Mouse (Mus musculus): ENCODE data around the gene Paf1.

The Paf1 gene

GRCm38 (mm10) chr7:28370977-28371513, 21.7 kb upstream of the Paf1 start:
- no peak for DNase-seq (ENCODE audit: low read depth, low spot score)

GRCm38 (mm10) chr7:28371514-28371989, 21.2 kb upstream of the Paf1 start:
- peak; percentile 21 for DNase-seq (ENCODE audit: low read depth, low spot score)

GRCm38 (mm10) chr7:28372251-28373108, 20.3 kb upstream of the Paf1 start, which contains the start of gene Plekhg2:
TSS of gene Plekhg2 (minus strand) at chr7:28372599.
- DNase-seq (ENCODE audit: low read depth, low spot score), result peak; percentile 100

GRCm38 (mm10) chr7:28373131-28373581, 19.6 kb upstream of the Paf1 start:
- DNase-seq (ENCODE audit: low read depth, low spot score), result peak; percentile 90

- DNase-seq (ENCODE audit: low read depth, low spot score), result no peak
These were observed 18.8 kb upstream of the Paf1 start for GRCm38 (mm10) chr7:28373891-28374495.

- DNase-seq (ENCODE audit: low read depth, low spot score), result no peak
These were observed 18.1 kb upstream of the Paf1 start for GRCm38 (mm10) chr7:28374647-28375046.

GRCm38 (mm10) chr7:28375176-28375921, 17.4 kb upstream of the Paf1 start:
- peak; percentile 93 for DNase-seq (ENCODE audit: low read depth, low spot score)

GRCm38 (mm10) chr7:28376011-28376771, 16.6 kb upstream of the Paf1 start:
- peak; percentile 56 for DNase-seq (ENCODE audit: low read depth, low spot score)

- DNase-seq (ENCODE audit: low read depth, low spot score), result no peak
These were observed 15.3 kb upstream of the Paf1 start for GRCm38 (mm10) chr7:28377190-28378065.

- no peak for DNase-seq (ENCODE audit: low read depth, low spot score)
These were observed 14.6 kb upstream of the Paf1 start for GRCm38 (mm10) chr7:28378066-28378690.

GRCm38 (mm10) chr7:28378769-28379651, 13.7 kb upstream of the Paf1 start:
- peak; percentile 97 for DNase-seq (ENCODE audit: low read depth, low spot score)

GRCm38 (mm10) chr7:28380237-28381016, 12.3 kb upstream of the Paf1 start, which contains the start of gene Zfp36:
TSS of gene Zfp36 (minus strand) at chr7:28380253.
- no peak for DNase-seq (ENCODE audit: low read depth, low spot score)

GRCm38 (mm10) chr7:28381017-28381790, 11.5 kb upstream of the Paf1 start:
- peak; percentile 85 for DNase-seq (ENCODE audit: low read depth, low spot score)

- peak; percentile 69 for DNase-seq (ENCODE audit: low read depth, low spot score)
These were observed 10.8 kb upstream of the Paf1 start for GRCm38 (mm10) chr7:28381938-28382337.

- DNase-seq (ENCODE audit: low read depth, low spot score), result no peak
These were observed 10.3 kb upstream of the Paf1 start for GRCm38 (mm10) chr7:28382347-28382951.

GRCm38 (mm10) chr7:28382981-28383396, 9.8 kb upstream of the Paf1 start:
- DNase-seq (ENCODE audit: low read depth, low spot score), result no peak

Data from ZHBTc4 (cell line).